Mouse (Mus musculus): Measurements from ENCODE around the gene Tmem273.

DNA sequence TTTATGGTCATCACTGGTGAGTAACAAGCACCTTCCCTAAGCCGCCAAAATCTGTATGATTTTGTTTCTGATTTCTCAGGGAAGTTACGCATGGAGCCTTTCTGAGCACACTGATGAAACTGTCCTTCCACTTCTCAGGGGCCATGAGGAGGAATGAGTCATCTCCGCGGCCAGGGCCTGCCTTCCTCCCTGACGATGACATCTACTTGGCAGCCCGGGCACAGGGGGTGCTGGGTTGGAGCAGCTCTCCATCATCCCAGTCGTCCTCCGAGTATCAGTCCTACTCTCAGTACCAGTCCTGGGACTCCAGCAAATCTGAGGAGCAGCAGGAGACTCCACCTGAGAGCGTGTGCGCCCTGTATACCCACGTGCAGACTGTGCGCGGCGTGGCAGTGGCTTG, 49.4 kb downstream of the Tmem273 start:
- TF ChIP-seq CTCF (IDR thresholded peaks at IDR 0.05; ENCODE audit: control insufficient read depth, insufficient read depth, insufficient replicate concordance, low read depth, low read length): no peak
- no peak for TF ChIP-seq POLR2A (IDR thresholded peaks at IDR 0.05; ENCODE audit: control insufficient read depth, low read depth, low read length)
